Mouse (Mus musculus) kidney, postnatal 25 days (tissue): ENCODE results near the gene 4930469K13Rik.

Source experiments
- DNase-seq, 2 experiments: peaks; one replicate each; pipeline ENCODE4 v3.0.0; 2021; ENCODE audit warnings: mixed read lengths in 2 of 2

4930469K13Rik gene

GRCm38 (mm10) chr11:33975121-33975520 is 123.2 kb downstream of the 4930469K13Rik start:
- peak in 1 of 2 experiments; percentile 5 for DNase-seq

DNA sequence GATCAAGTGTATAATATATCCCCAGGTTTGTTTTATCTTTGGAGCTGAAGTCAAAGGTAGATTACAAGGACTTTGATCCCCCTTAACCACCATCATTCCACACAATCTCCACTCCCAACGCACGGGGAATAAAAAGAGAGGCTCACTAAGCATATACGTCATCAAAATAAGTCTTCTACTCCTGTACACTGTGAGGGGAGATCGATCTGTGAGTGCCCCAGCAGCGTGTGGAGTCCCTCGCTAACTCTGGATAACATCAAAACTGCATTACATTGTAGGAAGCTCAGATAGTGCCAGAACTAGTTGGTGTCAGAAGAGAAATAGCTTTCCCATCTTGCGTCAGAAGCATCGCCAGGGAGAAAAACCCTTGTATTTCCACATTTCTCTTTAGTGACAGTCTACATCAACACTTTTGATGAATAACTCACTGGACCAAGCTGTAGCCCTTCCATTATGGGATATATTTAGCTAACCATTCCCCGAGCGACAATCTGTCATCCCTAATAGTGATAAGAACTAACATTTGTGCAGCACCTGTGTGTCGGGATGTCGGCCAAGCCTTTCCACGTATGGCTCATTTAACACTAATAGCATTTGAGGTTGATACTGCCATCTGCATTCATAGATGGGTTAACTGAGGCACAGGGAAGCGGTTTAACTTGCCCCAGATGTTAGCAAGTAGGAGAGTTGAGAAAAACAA is 123.9 kb downstream of the 4930469K13Rik start:
- peak in 1 of 2 experiments; percentile 4 for DNase-seq

- DNase-seq: no peak
Observed at GRCm38 (mm10) chr11:33972114-33972513, 126.2 kb downstream of the 4930469K13Rik start.

DNA sequence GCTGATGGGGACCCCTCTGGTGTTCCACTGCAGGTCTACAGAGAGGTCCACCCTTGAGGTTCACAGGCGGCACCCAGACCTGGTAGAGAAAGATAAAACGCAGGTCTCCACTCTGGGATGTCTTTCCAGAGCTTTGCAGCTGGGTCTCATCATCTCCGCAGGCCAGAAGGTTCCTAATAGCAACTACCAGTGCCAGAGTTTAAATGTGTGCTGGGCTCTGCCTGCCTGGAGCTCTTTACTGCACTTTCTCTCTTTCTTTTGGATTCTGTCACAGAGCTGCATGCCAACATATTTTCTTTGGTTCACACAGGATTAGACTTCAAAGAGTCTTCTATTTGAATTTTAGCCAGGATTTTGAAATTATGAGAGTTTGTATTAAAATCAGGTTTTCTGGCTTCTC is 129.2 kb downstream of the 4930469K13Rik start:
- no peak for DNase-seq

DNA sequence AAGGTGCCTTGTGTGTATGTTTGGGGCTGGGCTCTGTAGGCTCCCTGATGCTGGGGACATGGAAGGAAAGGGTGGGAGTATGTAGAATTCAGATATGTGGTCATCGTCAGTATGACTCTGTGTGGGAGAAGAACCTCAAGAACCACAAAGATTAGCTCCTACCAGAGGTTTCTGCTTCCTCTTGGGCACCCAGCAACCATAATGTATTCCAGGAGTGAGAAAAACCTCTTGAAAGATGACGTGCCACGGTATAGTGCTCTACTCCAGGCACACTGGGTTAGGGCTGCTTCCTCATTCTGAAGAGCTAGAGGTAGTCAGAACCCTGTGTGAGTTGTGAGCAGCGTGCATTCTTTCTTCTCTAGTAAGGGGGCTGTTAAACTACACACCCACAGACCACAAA is 130.6 kb downstream of the 4930469K13Rik start:
- DNase-seq: no peak

DNA sequence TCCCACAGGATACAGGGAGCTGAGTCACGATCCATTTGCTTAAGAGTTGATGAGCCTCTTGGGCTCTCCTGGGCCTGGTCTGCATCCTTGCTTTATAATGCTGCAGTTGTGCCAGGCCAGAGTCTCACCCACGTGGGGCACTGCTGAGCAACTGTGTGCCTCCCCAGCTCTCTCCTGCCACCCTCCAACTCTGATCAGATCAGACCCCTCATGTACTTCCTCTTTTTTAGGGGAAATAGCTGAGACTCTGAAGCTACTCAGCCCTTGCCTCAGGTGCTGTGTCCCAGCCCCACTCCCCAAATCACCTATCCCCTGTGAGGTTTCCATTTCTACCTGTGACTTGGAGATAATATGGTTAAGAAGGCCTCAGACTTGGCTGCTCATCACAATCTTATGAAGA is 133.0 kb downstream of the 4930469K13Rik start:
- no peak for DNase-seq

DNA sequence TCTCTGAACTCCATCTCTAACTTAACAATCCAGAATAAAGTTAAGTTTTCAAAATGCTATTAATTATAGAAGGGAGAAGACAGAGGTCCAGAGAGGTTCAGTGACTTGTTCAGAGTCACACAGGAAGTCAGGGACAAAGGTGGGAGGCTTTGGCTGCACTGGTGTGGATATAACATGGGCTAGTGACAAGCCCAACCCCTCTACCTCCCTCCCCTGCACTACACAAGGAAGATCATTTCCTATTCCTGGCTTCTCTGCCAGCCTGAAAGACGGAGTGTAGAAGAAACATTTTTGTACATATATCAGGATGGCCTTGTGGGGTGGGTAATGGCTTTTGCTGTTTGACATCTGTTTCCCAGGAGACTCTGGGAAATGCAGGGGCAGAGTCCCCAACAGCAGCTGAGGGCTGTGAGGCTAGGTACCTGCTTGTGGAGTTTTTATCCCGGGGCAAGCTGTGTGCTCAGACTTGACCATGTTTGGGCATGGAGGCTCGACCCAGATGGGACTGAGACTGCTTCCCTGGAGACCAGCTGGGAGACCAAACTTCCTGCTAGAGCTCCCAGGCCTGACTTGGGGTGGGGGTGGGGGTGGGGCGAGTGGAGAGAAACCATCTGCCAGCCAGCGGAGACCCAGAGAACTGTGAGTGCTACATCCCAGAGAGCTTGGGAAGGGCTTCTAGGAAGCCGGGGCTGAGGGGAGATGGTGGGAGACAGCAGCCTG is 135.5 kb downstream of the 4930469K13Rik start, which contains the start of gene Kcnmb1:
Gene Kcnmb1, plus strand, starts transcription at position 326 of the 720 bp plus-strand sequence.
- DNase-seq: peak in 1 of 2 experiments; percentile 41

GRCm38 (mm10) chr11:33962178-33962577 is 136.2 kb downstream of the 4930469K13Rik start:
- no peak for DNase-seq

DNA sequence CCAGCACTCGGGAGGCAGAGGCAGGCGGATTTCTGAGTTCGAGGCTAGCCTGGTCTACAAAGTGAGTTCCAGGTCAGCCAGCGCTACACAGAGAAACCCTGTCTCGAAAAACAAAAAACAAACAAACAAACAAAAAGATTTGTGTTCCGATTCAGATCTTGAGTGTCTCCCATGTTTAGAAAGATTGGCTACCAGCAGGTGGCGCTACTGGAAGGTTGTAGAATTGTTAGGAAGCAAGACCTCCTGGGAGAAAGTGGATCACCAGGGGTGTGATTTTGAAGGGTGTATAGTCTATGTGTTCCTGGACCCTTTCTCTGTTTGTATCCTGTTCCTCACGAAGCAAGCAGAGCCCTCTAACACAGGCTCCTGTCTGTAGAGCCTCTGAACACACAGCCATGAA is 139.6 kb downstream of the 4930469K13Rik start:
- peak in 1 of 2 experiments; percentile 70 for DNase-seq

GRCm38 (mm10) chr11:33957595-33957994 is 140.8 kb downstream of the 4930469K13Rik start:
- no peak for DNase-seq

DNA sequence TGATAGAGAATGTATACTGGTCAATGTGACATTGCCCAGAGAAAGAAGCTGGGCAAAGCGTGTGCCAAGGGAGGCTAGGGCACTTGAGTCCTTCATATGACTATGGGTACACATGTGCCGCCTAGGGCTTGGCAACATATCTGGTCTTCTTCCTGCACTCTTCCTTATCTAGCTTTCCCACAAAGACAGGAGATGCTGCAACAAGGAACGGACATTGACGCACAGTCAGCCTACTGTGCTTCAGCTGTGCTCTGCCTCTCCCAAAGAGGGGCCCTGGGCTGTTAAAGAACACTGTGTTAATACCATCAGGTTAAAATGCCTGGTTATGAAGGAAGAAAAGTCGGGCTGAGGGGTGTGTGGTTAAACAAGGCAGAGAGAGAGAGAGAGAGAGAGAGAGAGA is 141.7 kb downstream of the 4930469K13Rik start:
- no peak for DNase-seq

GRCm38 (mm10) chr11:33955982-33956381 is 142.4 kb downstream of the 4930469K13Rik start:
- no peak for DNase-seq

- no peak for DNase-seq
Observed at GRCm38 (mm10) chr11:33951684-33952625, 146.4 kb downstream of the 4930469K13Rik start.

GRCm38 (mm10) chr11:33951155-33951554 is 147.2 kb downstream of the 4930469K13Rik start:
- DNase-seq: no peak

DNA sequence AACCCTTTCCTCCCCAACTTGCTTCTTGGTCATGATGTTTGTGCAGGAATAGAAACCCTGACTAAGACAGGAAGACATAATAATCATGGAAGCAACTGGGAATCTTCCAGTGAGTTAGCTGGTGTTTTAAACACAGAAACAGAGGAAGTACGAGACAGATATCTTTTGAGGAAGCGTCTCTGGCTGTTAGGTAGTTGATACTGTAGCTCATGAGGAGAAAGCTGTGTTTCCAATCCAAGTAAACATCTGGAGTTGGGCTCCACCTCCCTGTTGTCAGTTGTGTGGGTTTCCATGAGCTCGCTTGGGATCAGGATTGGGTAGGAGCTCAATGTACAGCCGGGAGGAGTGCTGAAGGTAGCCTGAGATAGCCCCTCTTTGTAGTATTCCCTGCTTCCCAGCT is 151.9 kb downstream of the 4930469K13Rik start:
- DNase-seq: no peak

DNA sequence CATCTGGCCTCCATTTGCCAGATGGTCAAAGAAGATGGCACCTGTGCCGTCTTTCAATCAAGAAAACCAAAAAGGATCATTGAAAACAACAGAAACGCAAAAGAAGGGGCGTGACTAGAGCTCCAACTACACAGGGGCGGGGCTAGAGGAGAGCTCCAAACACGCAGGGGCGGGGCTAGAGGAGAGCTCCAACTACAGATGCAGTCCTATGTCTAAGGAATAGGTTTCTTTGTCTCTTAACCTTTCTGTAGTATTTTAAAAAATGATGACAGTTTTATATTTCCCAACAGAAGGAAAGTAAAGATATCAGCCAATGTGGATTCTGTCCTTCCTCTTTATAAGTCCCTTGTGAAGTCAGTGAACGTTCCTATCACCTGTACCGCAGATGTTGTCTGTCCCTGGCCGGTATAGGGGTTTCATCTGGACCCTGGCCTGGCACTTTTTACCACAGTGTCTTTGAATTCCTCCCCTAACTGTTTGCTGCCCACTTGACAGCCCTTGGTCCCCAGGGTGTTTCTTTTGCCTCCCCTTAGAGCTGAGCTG is 153.5 kb downstream of the 4930469K13Rik start:
- no peak for DNase-seq

DNA sequence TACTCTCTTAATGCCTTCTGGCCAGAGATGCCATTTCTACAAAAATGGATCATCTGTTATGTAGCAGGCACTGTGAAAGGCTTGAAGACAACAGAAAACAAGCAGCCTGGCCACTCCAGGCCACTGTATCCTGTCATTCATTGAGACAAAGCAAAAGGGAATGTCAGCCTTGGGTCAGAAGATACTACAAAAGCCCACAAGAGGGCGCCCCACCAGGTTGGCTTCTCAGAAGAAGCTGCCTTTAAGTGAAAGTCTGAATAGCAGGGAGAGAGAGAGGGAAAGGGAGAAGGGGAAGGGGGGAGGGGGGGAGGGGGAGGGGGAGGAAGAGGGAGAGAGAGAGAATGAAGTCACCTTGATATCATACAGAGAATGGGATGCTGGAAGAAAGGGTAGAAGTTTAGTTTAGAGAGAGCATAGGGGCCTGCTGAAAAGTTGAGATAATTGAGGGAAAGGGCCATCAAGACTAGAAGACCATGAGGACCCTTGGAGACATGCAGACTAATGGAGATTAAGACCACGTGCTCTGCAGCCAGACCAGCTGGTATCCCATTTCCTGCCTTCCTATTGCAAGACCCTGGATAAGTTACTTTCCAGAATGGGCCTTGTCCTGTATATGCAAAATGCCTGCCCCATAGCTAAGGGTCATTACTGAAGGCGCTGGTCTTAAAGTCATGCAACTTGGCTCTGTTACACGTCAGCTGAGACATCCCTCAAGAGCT is 154.1 kb downstream of the 4930469K13Rik start:
- no peak for DNase-seq

- no peak for DNase-seq
Observed at GRCm38 (mm10) chr11:33943565-33943964, 154.8 kb downstream of the 4930469K13Rik start.

GRCm38 (mm10) chr11:33939456-33940113 is 158.8 kb downstream of the 4930469K13Rik start:
- no peak for DNase-seq

- no peak for DNase-seq
Observed at GRCm38 (mm10) chr11:33938561-33939274, 159.6 kb downstream of the 4930469K13Rik start.

- no peak for DNase-seq
Observed at GRCm38 (mm10) chr11:33937641-33938040, 160.7 kb downstream of the 4930469K13Rik start.
